Mouse (Mus musculus): ENCODE measurements around the gene Car5a.

Car5a gene

GRCm38 (mm10) chr8:121944831-121945230 is at the start of gene Car5a:
Gene Car5a, minus strand, starts transcription at chr8:121944904.
- DNase-seq: peak; percentile 19 to 62

GRCm38 (mm10) chr8:121992911-121993310 is 48.2 kb upstream of the Car5a start:
- no peak for DNase-seq

DNA sequence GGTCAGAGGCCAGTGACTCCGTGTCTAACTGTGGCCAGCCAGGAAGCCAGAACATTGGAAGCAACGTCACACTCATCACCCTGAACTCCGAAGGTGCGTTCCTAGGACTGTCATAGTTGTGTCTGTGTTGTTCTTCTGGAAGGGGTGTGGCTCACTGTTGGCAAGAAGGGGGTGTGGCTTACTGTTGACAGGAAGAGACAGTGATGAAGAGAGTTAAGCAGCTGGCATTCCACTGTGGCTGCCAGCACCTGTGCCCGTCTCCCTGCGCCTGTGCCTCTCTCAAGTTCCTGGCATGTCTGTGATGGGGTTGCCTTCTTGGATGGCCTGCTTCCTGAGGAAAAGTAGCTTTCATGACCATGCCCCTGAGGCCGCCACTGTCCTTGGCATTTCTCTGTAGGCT is 46.9 kb upstream of the Car5a start:
- no peak for DNase-seq

GRCm38 (mm10) chr8:121990506-121991255 is 46.0 kb upstream of the Car5a start:
- DNase-seq: no peak

- DNase-seq: no peak
Measured at GRCm38 (mm10) chr8:121987892-121988291, 43.2 kb upstream of the Car5a start.

- DNase-seq: no peak
Measured at GRCm38 (mm10) chr8:121985673-121986072, 41.0 kb upstream of the Car5a start.

DNA sequence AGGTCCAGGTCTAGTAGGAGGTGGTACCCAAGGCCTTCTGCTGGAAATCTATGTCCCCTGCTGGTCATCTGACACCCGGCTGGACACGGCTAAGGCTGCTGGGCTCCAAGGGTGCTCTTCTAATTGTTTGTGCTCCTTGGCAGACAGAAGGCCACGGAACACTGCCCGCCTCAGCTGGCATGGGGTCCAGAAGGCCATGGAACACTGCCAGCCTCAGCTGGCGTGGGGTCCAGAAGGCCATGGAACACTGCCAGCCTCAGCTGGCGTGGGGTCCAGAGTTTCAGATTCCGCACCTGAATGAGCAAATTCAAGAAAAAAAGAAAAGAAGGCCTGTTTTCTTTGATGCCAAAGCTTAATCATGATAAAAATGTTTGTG is 36.8 kb upstream of the Car5a start:
- peak; percentile 81 to 91 for DNase-seq

DNA sequence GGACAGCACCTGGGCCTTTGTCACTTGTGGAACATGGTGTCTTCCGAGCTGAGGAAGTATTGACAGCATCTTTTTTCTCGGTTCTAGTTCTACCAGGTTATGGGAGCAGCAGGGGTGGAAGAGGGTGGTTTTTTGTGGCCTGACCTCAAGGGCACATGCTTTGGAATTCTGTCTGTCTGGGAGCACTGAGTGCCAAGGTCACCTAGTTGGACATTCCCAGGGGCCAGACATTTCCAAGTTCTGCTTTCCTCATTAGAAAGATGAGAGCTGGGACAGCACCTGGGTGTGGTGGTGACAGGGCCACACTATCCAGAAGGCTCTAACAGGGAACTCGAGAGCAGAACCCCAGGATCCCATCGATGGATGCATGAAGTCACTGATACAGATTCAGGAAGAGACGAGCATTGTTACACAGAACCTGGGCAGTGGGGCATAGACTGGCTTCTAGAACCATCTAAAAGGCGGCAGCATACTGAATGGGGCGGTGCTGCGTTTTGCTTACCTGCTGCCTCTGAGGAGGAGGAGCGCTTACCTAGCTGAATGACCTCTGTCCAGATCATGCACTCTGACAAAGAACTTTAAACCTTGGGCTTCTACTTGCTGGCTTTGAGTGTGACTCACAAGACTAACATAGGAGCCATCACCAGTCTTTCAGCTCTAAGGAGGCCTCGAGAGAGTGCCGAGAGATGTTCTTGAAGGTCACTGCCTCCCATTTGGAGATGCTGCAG is 36.3 kb upstream of the Car5a start:
- DNase-seq: peak; percentile 44 to 53

- DNase-seq: no peak
Measured at GRCm38 (mm10) chr8:121978670-121979069, 34.0 kb upstream of the Car5a start.

DNA sequence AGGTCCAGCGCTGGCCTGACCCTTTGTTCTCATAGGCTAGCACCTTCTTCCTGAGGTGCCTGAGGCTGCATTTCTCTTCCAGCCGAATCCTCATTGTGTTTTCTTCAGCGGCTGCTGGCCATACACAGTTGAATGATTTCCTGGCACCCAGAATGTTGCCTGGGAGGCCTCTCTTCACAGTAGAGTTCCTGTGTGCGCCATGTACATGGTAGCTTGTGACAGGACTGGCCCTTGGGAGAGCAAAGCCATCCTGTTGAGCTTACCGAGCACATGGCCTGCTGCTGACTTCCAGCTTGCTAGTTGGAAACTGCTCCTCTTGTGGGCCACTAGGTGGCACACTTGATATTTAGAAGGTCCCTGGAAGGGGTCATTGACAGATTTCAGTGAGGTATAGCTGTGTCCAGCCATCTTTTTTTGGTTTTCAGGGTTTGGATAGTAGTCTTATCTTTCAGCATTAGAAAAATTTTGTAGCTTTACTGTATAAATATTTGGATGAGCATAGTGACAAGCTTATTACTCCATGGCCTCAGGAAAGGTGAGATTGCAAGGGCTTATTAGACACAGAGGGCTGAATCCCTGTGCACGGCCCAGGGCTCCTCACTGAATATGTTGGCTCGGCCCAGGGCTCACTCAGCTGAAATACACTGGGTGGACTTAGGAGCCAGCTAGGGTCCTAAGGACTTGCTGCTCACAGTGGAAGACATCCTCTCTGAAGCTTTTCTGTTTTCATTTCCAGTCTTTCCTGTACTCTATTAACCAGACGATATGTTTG is 33.3 kb upstream of the Car5a start:
- DNase-seq: peak; percentile 54 to 77

GRCm38 (mm10) chr8:121973906-121974305 is 29.2 kb upstream of the Car5a start:
- DNase-seq: no peak

DNA sequence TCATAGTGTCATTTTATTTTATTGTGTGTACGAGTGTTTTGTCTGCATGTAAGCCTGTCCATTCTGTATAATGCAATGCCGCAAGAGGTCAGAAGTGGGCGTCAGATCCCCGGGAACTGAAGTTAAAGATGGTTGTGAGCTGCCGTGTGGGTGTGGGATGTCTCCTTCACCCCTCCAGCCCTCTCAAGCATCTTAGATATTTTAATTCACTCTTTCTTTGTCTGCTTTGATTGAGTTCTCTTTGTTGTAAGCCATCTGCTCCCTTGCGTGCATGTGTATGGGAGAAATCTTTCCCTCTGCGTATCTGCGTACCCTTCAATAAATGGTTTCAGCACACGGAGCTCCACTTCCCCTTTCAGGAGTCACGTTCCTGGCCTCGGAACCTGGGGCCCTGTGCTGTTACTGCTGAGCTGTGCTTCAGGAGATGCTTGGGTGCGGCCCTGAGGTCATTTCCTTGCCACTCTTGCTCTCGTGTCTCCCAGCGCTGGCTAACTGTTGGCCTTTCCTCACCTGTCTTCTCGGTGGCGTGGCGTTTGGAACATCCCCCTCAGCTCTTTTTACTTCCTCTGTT is 26.9 kb upstream of the Car5a start:
- DNase-seq: no peak

DNA sequence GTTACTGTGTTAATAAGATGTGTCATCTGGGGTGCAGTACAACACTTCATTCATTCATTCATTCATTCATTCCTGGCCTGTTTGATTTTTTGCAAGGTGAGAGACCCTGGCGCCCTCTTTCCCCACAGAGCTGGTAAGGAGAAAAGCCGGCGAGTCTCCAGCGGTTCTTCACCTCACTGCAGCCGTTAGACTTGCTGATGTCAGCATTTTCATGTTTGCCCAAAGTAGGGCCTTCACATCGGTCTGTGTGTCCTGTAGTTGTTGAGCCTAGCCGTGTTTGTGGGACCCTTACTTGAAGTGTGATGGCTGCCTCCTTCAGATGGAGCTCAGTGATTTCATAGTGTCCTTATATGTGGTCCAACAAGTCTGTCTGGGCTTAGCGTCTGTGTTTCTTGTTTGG is 25.5 kb upstream of the Car5a start:
- no peak for DNase-seq

- no peak for DNase-seq
Measured at GRCm38 (mm10) chr8:121968542-121968941, 23.8 kb upstream of the Car5a start.

DNA sequence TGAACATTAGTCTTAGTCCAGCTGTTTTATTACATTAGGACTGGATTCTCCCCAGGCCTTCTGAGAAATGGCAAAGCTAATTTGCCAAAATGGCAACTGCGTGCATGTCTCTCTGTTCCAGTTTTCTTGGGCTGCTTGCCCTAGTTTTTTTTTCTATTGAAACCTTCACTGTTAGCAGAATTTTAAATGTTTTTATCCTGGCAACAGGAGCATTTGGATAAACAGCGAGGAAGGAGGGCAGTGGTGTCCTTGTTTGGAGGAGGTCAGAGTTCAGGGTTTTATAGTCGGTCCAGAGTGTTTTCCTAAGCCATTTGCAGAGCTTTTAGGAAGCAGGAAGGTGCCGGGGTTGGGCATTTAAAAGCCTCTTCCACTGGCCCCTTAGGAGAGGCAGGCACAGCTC is 23.3 kb upstream of the Car5a start:
- peak in 1 of 2 experiments; percentile 28 for DNase-seq

DNA sequence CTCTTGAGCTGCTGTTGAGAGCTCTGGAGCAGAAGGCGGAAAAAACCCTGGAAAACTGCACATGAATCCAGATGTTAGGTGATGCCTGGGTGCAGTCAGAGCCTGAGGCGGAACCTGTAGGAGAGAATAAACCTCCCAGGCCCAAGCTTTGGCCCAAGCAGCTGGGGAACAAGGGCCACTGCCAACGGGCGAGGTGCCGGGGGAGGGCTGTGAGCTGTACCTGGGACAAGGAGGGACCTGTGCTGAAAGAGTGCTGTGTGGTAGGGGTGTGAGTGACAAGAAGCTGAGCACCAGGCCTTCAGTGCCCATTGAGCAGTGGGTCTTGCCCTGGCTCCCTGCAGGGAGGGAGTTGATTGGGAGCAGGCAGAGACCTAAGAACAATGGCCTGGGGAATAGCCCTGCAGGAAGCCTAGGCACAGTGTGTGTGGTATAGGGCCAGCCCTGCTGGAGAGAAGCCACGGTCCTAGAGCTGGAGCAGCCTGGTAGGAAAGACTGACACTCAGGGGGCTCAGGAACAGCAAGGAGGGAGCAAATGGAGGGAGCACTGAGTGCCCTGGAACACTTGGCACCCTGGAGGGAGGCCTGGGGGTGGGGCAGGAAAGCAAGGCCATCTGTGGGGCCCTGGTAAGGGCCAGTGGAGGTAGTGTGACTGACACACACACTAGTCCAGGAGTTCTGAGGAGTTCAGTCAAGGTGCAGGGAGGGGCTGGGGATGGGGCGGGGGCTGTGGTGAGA is 22.2 kb upstream of the Car5a start:
- no peak for DNase-seq

DNA sequence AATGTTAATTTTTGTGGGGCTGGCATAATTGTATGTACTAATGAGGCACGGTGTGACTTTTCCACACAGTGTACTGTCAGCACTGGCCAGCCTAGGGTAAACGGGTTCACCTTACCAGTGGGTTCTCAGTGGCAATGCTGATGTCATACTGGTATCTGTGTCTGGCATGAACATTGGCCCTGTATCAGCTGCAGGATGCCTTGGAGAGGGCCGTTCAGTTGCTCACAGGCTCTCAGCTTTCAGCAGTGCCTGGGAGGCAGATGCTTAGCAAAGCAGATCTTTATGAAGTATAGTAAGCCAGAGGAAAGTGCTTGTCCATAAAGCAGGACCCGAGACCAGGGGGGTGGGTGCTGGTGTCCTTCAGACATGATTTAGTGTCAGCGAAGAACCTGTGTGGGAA is 21.4 kb upstream of the Car5a start:
- DNase-seq: no peak

GRCm38 (mm10) chr8:121964716-121965512 is 20.2 kb upstream of the Car5a start:
- no peak for DNase-seq

- no peak for DNase-seq
Measured at GRCm38 (mm10) chr8:121962892-121963291, 18.2 kb upstream of the Car5a start.

- DNase-seq: no peak
Measured at GRCm38 (mm10) chr8:121958395-121958794, 13.7 kb upstream of the Car5a start.

GRCm38 (mm10) chr8:121955825-121956500 is 11.3 kb upstream of the Car5a start:
- no peak for DNase-seq
